Mouse (Mus musculus) bone marrow macrophage, adult 2 months (primary cell): ENCODE measurements around the gene Helz. TPM values are rescaled to one million over a fixed set of nuclear protein-coding genes. Genes with fewer than 3 reads are reported as not detected.
"Not testable (repeated sequence)": the region's sequence is repeated elsewhere in the genome, so short reads cannot be mapped to it uniquely, and the experiment has no call there.

Experiments used
- H3K27ac ChIP-seq: 2 replicates; pipeline ENCODE4 v1.5.1; 2012; ENCODE audit warnings: low read depth, low read length; ENCODE audit not compliant: insufficient read depth
- H3K4me1 ChIP-seq: 2 replicates; pipeline ENCODE4 v1.6.1; 2012; ENCODE audit warnings: low read length; ENCODE audit not compliant: control insufficient read depth, insufficient read depth
- H3K4me3 ChIP-seq: 2 replicates; pipeline ENCODE4 v1.5.1; 2012; ENCODE audit warnings: mild to moderate bottlenecking, low read length, moderate library complexity; ENCODE audit not compliant: insufficient read depth
- CTCF ChIP-seq: IDR thresholded peaks from 2 replicates; pipeline ENCODE4 v1.5.1; 2012; ENCODE audit warnings: low read depth, mild to moderate bottlenecking, low read length, moderate library complexity
- POLR2A ChIP-seq: IDR thresholded peaks from 2 replicates; pipeline ENCODE4 v1.6.1; 2012; ENCODE audit warnings: mild to moderate bottlenecking, low read depth, low read length, borderline replicate concordance
- polyA plus RNA-seq: library from polyadenylated mRNA; stranded (reverse); fragments of >200 nt; gene quantifications from 2 replicates; pipeline ENCODE4 v1.2.4, GENCODE M21; 2012; ENCODE audit not compliant: missing spikeins, insufficient read depth, insufficient read length

Helz gene
- polyA plus RNA-seq, result 17.3 and 17.6 TPM in 2 replicates

GRCm38 (mm10) chr11:107547351-107548203, at the start of gene Helz:
TSS of gene Helz (plus strand) at chr11:107547930.
- H3K4me1 ChIP-seq, result 0 out of 2 replicates have a peak, but pooled peaks cover 3% of the 10 kb centered on the region
- TF ChIP-seq POLR2A, result no peak
- TF ChIP-seq CTCF, result no peak
- peak within 1 kb of the TSS; percentile 23; the same call in 1 of the 2 replicates for H3K27ac ChIP-seq
- peak within 1 kb of the TSS; percentile 95 for H3K4me3 ChIP-seq

DNA sequence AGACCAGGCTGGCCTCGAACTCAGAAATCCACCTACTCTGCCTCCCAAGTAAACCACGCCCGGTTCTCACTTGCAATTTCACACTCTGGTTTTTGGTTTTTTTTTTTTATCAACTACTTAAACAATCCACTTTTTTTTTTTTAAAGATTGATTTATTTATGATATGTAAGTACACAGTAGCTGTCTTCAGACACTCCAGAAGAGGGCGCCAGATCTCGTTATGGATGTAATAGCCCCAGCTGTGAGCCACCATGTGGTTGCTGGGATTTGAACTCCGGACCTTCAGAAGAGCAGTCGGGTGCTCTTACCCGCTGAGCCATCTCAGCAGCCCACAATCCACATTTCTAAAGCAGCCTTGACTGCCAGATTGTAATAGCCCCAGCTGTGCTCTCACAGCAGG, 44.9 kb upstream of the Helz start:
- TF ChIP-seq CTCF, result no peak; the same call in 1 of the 2 replicates
- TF ChIP-seq POLR2A, result no peak
- no peak overlapping the region for H3K4me3 ChIP-seq
- no peaks in the 10 kb centered on the region for H3K4me1 ChIP-seq
- no peak overlapping the region for H3K27ac ChIP-seq

- H3K4me1 ChIP-seq, H3K4me3 ChIP-seq: not testable (repeated sequence)
Observed at GRCm38 (mm10) chr11:107504364-107504763, 43.4 kb upstream of the Helz start.

DNA sequence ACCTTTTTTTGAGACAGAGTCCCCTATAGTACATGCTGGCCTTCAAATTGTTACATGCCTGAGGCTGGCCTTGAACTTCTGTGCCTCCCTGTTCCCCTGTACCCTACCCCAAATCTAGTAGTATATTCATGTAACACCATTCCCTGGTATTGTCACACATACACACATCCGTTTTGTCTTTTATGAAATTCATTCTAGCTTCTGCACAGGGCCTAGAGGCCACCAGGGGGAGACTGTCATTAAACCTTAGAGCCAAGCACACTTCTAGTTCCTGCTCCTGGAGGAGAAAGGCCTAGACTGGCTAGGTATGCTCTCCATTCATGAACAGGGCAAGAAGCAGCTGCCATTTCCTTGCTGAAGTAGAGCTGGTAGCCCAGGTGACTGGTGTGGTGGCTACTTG, 41.5 kb upstream of the Helz start:
- TF ChIP-seq POLR2A (no peak), CTCF (peak; percentile 30; the same call in 1 of the 2 replicates)
- Histone ChIP-seq H3K27ac (no peak overlapping the region), H3K4me3 (no peak overlapping the region), H3K4me1 (peaks cover 12% of the 10 kb centered on the region)

More at GRCm38 (mm10) chr11:107504364-107504763, 43.4 kb upstream of the Helz start:
- not testable (repeated sequence) for H3K27ac ChIP-seq

DNA sequence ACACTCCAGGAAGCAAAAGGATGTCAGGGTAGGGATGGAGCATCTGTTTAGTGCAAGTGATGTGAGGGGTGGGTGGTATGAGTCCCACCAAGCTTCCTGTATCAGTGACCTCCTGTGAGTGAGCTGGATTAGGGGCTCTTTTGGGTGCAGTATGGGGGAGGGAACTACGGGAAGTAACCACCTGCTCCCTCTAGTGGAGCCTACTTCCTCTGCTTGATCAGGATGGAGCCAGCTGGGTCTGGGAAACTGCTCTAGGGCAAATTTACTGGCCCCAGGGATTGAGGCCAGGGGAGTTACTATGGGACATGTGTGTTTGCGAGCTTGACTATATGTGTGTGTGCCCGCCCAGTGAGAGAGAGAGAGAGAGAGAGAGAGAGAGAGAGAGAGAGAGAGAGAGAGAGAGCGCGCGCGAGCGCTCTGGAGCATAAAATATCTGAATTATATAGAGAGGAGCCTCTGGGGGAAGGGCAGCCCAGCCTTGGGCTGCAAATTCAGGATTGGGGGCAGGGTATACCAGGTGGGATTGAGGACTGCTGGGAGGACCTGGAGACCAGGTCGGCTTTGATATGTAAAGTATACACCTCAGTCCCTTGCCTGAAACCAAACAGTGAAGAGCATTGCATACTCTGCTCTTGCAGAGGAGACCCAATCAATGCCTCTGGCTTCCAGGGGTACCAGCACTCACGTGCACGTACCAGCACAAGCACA, 37.9 kb upstream of the Helz start:
- no peak overlapping the region for H3K4me3 ChIP-seq
- peaks cover 12% of the 10 kb centered on the region for H3K4me1 ChIP-seq
- TF ChIP-seq POLR2A (no peak), CTCF (no peak)
- no peak overlapping the region for H3K27ac ChIP-seq

GRCm38 (mm10) chr11:107510362-107511269, 37.1 kb upstream of the Helz start:
- Histone ChIP-seq H3K4me3 (no peak overlapping the region), H3K4me1 (peaks cover 12% of the 10 kb centered on the region), H3K27ac (no peak overlapping the region)
- TF ChIP-seq CTCF (no peak), POLR2A (no peak)

DNA sequence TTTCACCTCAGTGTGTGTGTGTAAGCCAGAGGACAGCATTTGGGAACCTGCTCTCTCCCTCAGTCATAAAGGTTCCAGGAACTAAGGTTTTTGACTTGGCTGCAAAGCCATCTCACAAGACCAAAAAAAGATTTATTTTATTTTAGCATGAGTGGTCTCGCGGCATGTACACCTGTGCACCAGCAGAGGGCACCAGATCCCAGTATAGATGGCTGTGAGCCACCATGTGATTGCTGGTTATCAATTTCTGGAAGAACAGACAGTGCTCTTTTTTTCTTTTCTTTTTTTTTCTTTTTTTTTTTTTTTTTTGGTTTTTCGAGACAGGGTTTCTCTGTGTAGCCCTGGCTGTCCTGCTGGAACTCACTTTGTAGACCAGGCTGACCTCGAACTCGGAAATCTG, 35.8 kb upstream of the Helz start:
- H3K4me1 ChIP-seq, result peaks cover 12% of the 10 kb centered on the region
- H3K4me3 ChIP-seq, H3K27ac ChIP-seq: not testable (repeated sequence)
- TF ChIP-seq CTCF, result peak; percentile 78

GRCm38 (mm10) chr11:107513047-107513446, 34.7 kb upstream of the Helz start:
- H3K4me3 ChIP-seq, result no peak overlapping the region
- H3K4me1 ChIP-seq, result peaks cover 12% of the 10 kb centered on the region
- no peak overlapping the region for H3K27ac ChIP-seq
- TF ChIP-seq CTCF, result no peak
- TF ChIP-seq POLR2A, result no peak

- Histone ChIP-seq H3K4me1 (0 out of 2 replicates have a peak, but pooled peaks cover 3% of the 10 kb centered on the region), H3K4me3 (no peak overlapping the region), H3K27ac (no peak overlapping the region)
- TF ChIP-seq POLR2A (no peak), CTCF (no peak)
Observed at GRCm38 (mm10) chr11:107516387-107516786, 31.3 kb upstream of the Helz start.
